Mouse (Mus musculus) CD4-positive, CD25-positive, alpha-beta regulatory T cell (primary cell): ENCODE data around the gene Usp9y. TPM values are rescaled to one million over a fixed set of nuclear protein-coding genes. Genes with fewer than 3 reads are reported as not detected.

ENCODE experiments used
- polyA plus RNA-seq: library from polyadenylated mRNA; unstranded; fragments of 100-300 nt; shearing (Covaris generic); gene quantifications from one replicate; pipeline ENCODE4 v1.2.1, GENCODE M21; 2017

The Usp9y gene
- polyA plus RNA-seq: not detected

GRCm38 (mm10) chrY:1459682-1460081 lies at the start of gene Usp9y:
Gene Usp9y (minus strand): TSS chrY:1459782.

GRCm38 (mm10) chrY:1286171-1286795 lies 173.3 kb downstream of the Usp9y start, which contains the start of gene Ddx3y:
Gene Ddx3y (minus strand): TSS chrY:1286629.

Other genes starting within 250 kb of the Usp9y start
- gene Uty, start 214.0 kb downstream of the Usp9y start, polyA plus RNA-seq: 37.5 TPM
- 92.8 TPM for gene Ddx3y, start 173.2 kb downstream of the Usp9y start, polyA plus RNA-seq